Mouse (Mus musculus) spleen, postnatal 14 days (tissue): Measurements from ENCODE around the gene Gsdma.
A peak's percentile ranks its signal among the peaks of the same experiment; 100 is the strongest.
"Not testable (repeated sequence)": the region's sequence is repeated elsewhere in the genome, so short reads cannot be mapped to it uniquely, and the experiment has no call there.

Experiments
- DNase-seq, 2 experiments: peaks; one replicate each; pipeline ENCODE4 v3.0.0; 2021 to 2022; ENCODE audit warnings: low spot score in 2 of 2

Gene Gsdma

GRCm38 (mm10) chr11:98709001-98709741, 45.0 kb downstream of the Gsdma start:
- DNase-seq: no peak

DNA sequence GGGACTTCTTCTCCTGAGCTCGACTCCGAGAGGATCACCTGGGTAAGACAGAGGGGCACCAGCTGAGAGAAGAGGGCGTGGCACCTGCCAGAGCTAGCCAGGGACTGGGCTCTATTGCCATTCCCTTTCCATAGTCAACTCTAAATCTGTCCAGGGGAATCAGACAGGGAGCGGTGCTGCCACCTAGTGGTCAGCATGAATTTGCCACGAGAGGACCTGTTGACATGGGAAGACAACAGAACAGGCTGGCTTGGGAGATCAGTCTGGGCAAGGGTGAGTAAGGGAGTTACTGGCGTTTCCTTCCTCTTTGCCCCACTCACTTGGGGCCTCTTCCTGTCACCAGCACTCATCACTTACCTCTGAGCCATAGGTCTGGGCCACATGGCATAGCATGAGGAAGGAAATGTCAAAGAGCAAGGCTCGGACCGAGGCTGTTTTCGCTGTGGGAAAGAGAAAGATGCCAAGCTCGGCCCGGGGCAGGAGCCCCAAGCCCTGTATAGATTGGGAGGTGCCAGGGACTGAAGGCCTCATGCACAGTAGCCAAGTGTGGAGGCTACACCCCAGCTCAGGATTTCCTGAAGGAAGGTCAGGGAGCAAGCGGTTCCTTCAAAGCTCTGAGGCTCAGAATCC, 46.4 kb downstream of the Gsdma start:
- peak; percentile 50 to 70 for DNase-seq

DNA sequence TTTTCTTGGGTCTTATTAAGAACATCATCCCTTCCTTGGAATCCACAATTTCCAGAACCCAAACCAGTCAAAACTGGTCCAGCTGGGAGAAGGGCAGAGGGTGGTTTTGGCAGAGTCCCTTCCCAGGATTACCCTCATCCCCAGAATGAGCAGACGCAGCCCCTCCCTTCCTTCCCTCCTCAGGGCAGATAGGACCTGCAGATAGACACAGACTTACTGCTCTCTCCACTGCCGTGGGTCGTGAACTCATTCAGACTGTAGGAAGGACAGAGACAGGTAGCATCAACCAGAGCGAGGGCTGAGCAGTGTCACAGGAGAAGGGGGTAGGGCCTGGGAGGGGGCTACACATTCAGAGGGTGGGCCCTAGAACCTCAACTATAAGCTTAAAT, 46.9 kb downstream of the Gsdma start:
- no peak for DNase-seq

GRCm38 (mm10) chr11:98712009-98712408, 47.9 kb downstream of the Gsdma start:
- not testable (repeated sequence) for DNase-seq

DNA sequence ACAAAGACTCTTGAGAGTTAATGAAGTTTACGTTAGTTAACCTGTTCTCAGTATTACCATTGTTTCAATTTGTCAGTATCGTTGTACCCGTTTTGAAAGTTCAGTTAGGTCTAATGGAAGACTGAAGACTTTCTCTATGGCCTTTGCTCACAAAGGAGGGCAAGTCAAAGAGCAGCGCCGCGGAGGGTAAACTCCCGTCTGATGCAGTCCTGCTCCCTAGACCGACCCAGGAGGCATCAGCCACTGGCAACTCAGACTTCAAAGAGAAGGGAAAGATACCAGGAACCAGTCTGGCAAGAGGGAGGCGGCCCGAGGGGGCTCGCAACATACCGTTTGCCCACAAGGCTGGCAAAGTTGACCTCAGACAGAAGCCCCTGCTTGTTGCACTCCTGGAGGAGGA, 49.6 kb downstream of the Gsdma start:
- DNase-seq: no peak

GRCm38 (mm10) chr11:98715946-98716345, 51.8 kb downstream of the Gsdma start:
- DNase-seq: no peak

DNA sequence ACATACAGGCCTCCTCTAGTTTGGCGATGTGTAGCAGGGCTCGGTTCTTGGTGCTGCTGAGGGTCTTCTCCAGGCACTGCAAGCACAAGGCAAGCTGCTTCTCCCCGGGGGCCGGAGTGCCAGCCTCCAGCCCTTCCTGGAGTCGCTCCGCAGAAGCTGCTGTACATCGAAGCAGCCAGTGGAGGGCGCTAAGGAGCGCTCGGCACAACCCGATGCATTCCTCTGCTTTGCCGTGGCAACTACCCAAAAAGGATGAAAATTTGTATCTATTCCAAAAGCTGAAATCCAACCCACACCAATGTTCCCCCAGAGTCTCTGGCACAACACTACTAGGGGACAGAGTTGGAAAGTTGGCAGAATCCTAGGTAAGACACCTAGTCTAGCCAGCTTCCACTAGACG, 53.8 kb downstream of the Gsdma start:
- peak in 1 of 2 experiments; percentile 54 for DNase-seq

- DNase-seq: no peak
Measured at GRCm38 (mm10) chr11:98720756-98721155, 56.6 kb downstream of the Gsdma start.

GRCm38 (mm10) chr11:98721458-98722226, 57.5 kb downstream of the Gsdma start:
- no peak for DNase-seq

GRCm38 (mm10) chr11:98723098-98723497, 58.9 kb downstream of the Gsdma start:
- DNase-seq: no peak

GRCm38 (mm10) chr11:98725926-98726506, 61.9 kb downstream of the Gsdma start:
- DNase-seq: no peak
